Mouse (Mus musculus) liver, embryonic 15.5 days (tissue): Measurements from ENCODE around the gene Nefh. TPM values are rescaled to one million over a fixed set of nuclear protein-coding genes. Genes with fewer than 3 reads are reported as not detected.

Experiments used
- ATAC-seq: fragments of 200-750 bp; cut with Nextera tagmentation; 2 replicates; pipeline ENCODE4 v1.8.0; 2017; ENCODE audit warnings: moderate number of reproducible peaks, mild to moderate bottlenecking, moderate library complexity; ENCODE audit not compliant: insufficient read depth
- H3K27ac ChIP-seq: fragments of 300-500 bp; sonication (generic); replicated peaks from 2 replicates; pipeline ENCODE4 v1.5.1; 2015; ENCODE audit warnings: mild to moderate bottlenecking, inconsistent platforms
- H3K27me3 ChIP-seq: fragments of 300-500 bp; sonication (generic); 2 replicates; pipeline ENCODE4 v1.6.1; 2015; ENCODE audit warnings: mild to moderate bottlenecking, inconsistent platforms
- H3K36me3 ChIP-seq: fragments of 300-500 bp; sonication (generic); replicated peaks from 2 replicates; pipeline ENCODE4 v1.6.1; 2015; ENCODE audit warnings: moderate library complexity, mild to moderate bottlenecking, inconsistent platforms
- H3K4me1 ChIP-seq: fragments of 300-500 bp; sonication (generic); replicated peaks from 2 replicates; pipeline ENCODE4 v1.6.1; 2015; ENCODE audit warnings: inconsistent platforms
- H3K4me2 ChIP-seq: fragments of 300-500 bp; sonication (generic); 2 replicates; pipeline ENCODE4 v1.6.1; 2015; ENCODE audit warnings: moderate library complexity, mild to moderate bottlenecking, inconsistent platforms
- H3K4me3 ChIP-seq: fragments of 300-500 bp; sonication (generic); replicated peaks from 2 replicates; pipeline ENCODE4 v1.5.1; 2015; ENCODE audit warnings: mild to moderate bottlenecking, inconsistent platforms
- H3K9ac ChIP-seq: fragments of 300-500 bp; sonication (generic); 2 replicates; pipeline ENCODE4 v1.6.1; 2015; ENCODE audit warnings: moderate library complexity, mild to moderate bottlenecking, inconsistent platforms
- H3K9me3 ChIP-seq: fragments of 300-500 bp; sonication (generic); replicated peaks from 2 replicates; pipeline ENCODE4 v1.6.1; 2016; ENCODE audit warnings: inconsistent platforms
- WGBS: fragments of 180-500 bp; shearing (Covaris S2); methylation state at CpG from one replicate; pipeline ENCODE4 v1.1.7; 2015; ENCODE audit warnings: mixed read lengths; ENCODE audit not compliant: insufficient replicate concordance; 5-methylcytosine and 5-hydroxymethylcytosine counted together
- microRNA-seq: library from miRNA; unstranded; fragments of <30 nt; microRNA quantifications from one replicate; pipeline ENCODE4, GENCODE M21; 2016
- polyA plus RNA-seq: library from polyadenylated mRNA; unstranded; fragments of >200 nt; fragmentation: Nextera tagmentation; extraction: Ambion mirVana; gene quantifications from 2 replicates; pipeline ENCODE4 v1.2.1, GENCODE M21; 2015

Gene Nefh
- polyA plus RNA-seq, 1 experiment from 2014 or later: 0.07 TPM

- no peak for ATAC-seq
- Histone ChIP-seq H3K4me1 (no peaks in the 10 kb centered on the region), H3K27me3 (no peaks in the 10 kb centered on the region), H3K36me3 (peaks cover 53% of the 10 kb centered on the region), H3K27ac (no peak overlapping the region), H3K9me3 (no peaks in the 10 kb centered on the region), H3K9ac (no peak overlapping the region), H3K4me3 (no peak overlapping the region), H3K4me2 (no peak overlapping the region)
- 82% methylated on average over 6 of the region's 6 CpGs for WGBS
These were observed 41.6 kb downstream of the Nefh start for GRCm38 (mm10) chr11:4906231-4906630.

DNA sequence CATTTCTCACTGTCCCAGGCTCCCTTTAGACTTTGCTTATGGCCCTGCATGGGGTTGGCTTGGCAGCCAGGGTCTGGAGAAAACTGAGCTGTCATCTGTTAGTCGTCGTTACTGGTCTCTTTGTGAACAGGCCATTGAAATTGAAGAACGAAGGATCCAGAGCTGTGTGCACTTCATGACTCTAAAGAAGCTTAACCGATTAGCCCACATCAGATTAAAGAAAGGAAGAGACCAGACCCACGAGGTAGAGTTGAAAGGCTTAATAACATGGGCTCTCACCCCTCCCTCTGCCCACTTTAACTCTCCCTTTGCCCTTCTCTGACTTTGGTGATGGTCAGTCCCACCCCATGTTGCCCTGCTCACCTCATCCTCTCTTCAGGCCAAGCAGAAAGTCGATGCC, 45.9 kb downstream of the Nefh start:
- Histone ChIP-seq H3K4me2 (no peak overlapping the region), H3K4me1 (no peaks in the 10 kb centered on the region), H3K27me3 (no peaks in the 10 kb centered on the region), H3K9ac (no peak overlapping the region), H3K9me3 (no peaks in the 10 kb centered on the region), H3K27ac (no peak overlapping the region), H3K4me3 (no peak overlapping the region), H3K36me3 (peaks cover 44% of the 10 kb centered on the region)
- no peak for ATAC-seq
- 72% methylated on average over 6 of the region's 6 CpGs for WGBS

- no peak overlapping the region for H3K4me3 ChIP-seq
- no peak overlapping the region for H3K27ac ChIP-seq
- no peaks in the 10 kb centered on the region for H3K27me3 ChIP-seq
- no peak overlapping the region for H3K4me2 ChIP-seq
- ATAC-seq: no peak
- peaks cover 8% of the 10 kb centered on the region for H3K4me1 ChIP-seq
- H3K9me3 ChIP-seq: no peaks in the 10 kb centered on the region
- WGBS: 61% methylated on average over 5 of the region's 5 CpGs
- H3K36me3 ChIP-seq: peaks cover 38% of the 10 kb centered on the region
- no peak overlapping the region for H3K9ac ChIP-seq
These were observed 47.4 kb downstream of the Nefh start for GRCm38 (mm10) chr11:4900437-4900836.

DNA sequence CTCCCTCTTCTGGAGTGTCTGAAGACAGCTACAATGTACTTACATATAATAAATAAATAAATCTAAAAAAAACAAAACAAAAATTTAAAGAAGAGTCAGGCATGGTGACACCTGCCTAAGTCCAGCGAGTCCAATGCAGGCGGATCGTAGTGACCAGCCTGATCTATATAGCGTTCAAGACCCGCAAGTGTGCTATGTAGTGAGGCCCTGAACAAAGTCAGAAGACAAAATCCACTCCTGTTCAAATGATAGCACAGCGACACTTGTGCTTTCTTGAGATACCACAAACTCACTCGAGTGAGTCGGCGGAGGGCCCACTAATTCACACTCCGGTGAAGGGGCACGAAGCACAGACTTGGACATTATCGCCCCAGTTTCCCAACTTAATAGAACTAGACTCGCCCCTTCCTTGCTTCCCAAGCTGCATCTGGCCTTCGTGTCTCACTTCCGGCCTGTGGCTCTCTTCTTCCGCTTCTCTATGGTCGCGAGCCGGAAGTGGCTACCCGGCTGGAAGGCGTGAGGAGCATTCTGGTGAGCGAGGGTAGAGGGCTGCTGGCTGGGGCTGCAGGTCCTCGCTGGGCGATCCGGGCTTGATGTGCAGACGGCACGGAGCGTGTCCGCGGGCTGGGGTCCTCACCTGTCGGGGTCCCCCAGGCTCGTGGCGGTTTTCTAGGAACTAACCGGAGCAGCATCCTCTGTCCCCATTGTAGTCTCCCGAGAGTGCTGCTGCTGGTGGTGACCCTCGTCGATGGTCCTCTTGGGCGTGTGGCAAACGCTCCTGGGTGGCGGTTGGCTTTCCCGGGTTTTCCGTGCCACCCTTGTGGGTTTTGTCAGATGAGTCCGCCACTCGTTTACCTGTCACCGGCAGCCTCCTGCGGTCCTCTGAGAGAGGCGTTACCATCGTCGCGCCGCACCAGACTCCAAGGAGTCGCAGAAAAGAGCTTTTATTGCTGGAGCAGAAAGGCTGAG, 52.7 kb downstream of the Nefh start, which contains the start of gene Thoc5:
Gene Thoc5, plus strand, starts transcription at position 473 of the 969 bp plus-strand sequence.
- Histone ChIP-seq H3K4me2 (peak within 1 kb of the TSS; percentile 94), H3K4me1 (peaks cover 11% of the 10 kb centered on the region), H3K4me3 (peak within 1 kb of the TSS; percentile 92), H3K9me3 (no peaks in the 10 kb centered on the region), H3K27ac (peak within 1 kb of the TSS; percentile 79), H3K9ac (peak within 1 kb of the TSS; percentile 73), H3K36me3 (peaks cover 23% of the 10 kb centered on the region), H3K27me3 (no peaks in the 10 kb centered on the region)
- peak; percentile 87 for ATAC-seq
- WGBS: 2% methylated on average over 52 of the region's 52 CpGs

Small RNAs within 50 kb of the gene (microRNA-seq; reads per million reads assigned to microRNA genes)
- gene Mir6918: 1.3 reads per million

Other genes starting within 250 kb of the Nefh start
- gene Uqcr10, start 243.7 kb downstream of the Nefh start, polyA plus RNA-seq: 535 and 580 TPM in 2 replicates
- gene Zmat5, start 243.4 kb downstream of the Nefh start, polyA plus RNA-seq: 22.4 and 22.5 TPM in 2 replicates
- 0.07 TPM in 1 of 2 replicates, not detected in the other for gene Cabp7, start 201.3 kb downstream of the Nefh start, polyA plus RNA-seq
- gene Nf2, start 98.5 kb downstream of the Nefh start, polyA plus RNA-seq: 13.5 and 13.8 TPM in 2 replicates
- 94.3 and 106 TPM in 2 replicates for gene Nipsnap1, start 74.1 kb downstream of the Nefh start, polyA plus RNA-seq
- gene Thoc5, start 52.7 kb downstream of the Nefh start, polyA plus RNA-seq: 13.1 and 14.0 TPM in 2 replicates
- 76.7 and 81.9 TPM in 2 replicates for gene Ap1b1, start 38.8 kb upstream of the Nefh start, polyA plus RNA-seq
- gene Rasl10a, start 110.1 kb upstream of the Nefh start, polyA plus RNA-seq: 0.25 and 0.33 TPM in 2 replicates
- 12.1 and 16.8 TPM in 2 replicates for gene Gas2l1, start 117.3 kb upstream of the Nefh start, polyA plus RNA-seq
- gene Rhbdd3, start 150.9 kb upstream of the Nefh start, polyA plus RNA-seq: 12.0 and 13.4 TPM in 2 replicates
- gene Ewsr1, start 151.2 kb upstream of the Nefh start, polyA plus RNA-seq: 255 and 279 TPM in 2 replicates
- 3.5 and 3.7 TPM in 2 replicates for gene Emid1, start 204.2 kb upstream of the Nefh start, polyA plus RNA-seq